Mouse (Mus musculus): Measurements from ENCODE around the gene Ltk.

Ltk gene

GRCm38 (mm10) chr2:119703171-119703570 is 57.1 kb downstream of the Ltk start:
- DNase-seq (ENCODE audit: low spot score in 2 of 2): no peak
